Mouse (Mus musculus) liver, embryonic 14.5 days (tissue): ENCODE results near the gene Romo1. TPM values are rescaled to one million over a fixed set of nuclear protein-coding genes. Genes with fewer than 3 reads are reported as not detected.

Experiments used
- ATAC-seq: fragments of 200-750 bp; cut with Nextera tagmentation; 2 replicates; pipeline ENCODE4 v1.8.0; 2017; ENCODE audit warnings: moderate number of reproducible peaks, mild to moderate bottlenecking, moderate library complexity; ENCODE audit not compliant: insufficient read depth
- DNase-seq, 3 experiments: peaks; one replicate each; pipeline ENCODE4 v3.0.0-alpha.2; 2012 to 2013; ENCODE audit warnings: low read depth in 3 of 3, low spot score in 3 of 3
- H3K27ac ChIP-seq: fragments of 300-500 bp; sonication (generic); 2 replicates; pipeline ENCODE4 v1.5.1; 2014; ENCODE audit warnings: moderate library complexity, mild to moderate bottlenecking, control low read depth, inconsistent platforms
- H3K27me3 ChIP-seq: fragments of 300-500 bp; sonication (generic); 2 replicates; pipeline ENCODE4 v1.6.1; 2014; ENCODE audit warnings: mild to moderate bottlenecking, low read length, moderate library complexity; ENCODE audit not compliant: control insufficient read depth, insufficient read depth
- H3K36me3 ChIP-seq: fragments of 300-500 bp; sonication (generic); replicated peaks from 2 replicates; pipeline ENCODE4 v1.6.1; 2014; ENCODE audit warnings: low read depth; ENCODE audit not compliant: control insufficient read depth, insufficient read depth
- H3K4me1 ChIP-seq, 2 experiments: fragments of 200-500 bp in 1 of 2; fragments of 300-500 bp in 1 of 2; sonication (generic) in 1 of 2; replicated peaks; 2 replicates each; pipeline ENCODE4 v1.6.1; 2012 to 2014; ENCODE audit warnings: antibody characterized with exemption in 1 of 2, inconsistent platforms in 1 of 2, low read length in 1 of 2; ENCODE audit not compliant: control insufficient read depth in 2 of 2, insufficient read depth in 2 of 2
- H3K4me2 ChIP-seq: fragments of 300-500 bp; sonication (generic); 2 replicates; pipeline ENCODE4 v1.6.1; 2014; ENCODE audit warnings: low read depth, mild to moderate bottlenecking, control low read depth, moderate library complexity
- H3K4me3 ChIP-seq, 2 experiments: fragments of 200-500 bp in 1 of 2; fragments of 300-500 bp in 1 of 2; sonication (generic) in 1 of 2; 2 replicates each; pipeline ENCODE4 v1.5.1; 2012 to 2014; ENCODE audit warnings: low read depth in 2 of 2, low read length in 2 of 2, mild to moderate bottlenecking in 2 of 2, control low read depth in 1 of 2, inconsistent platforms in 1 of 2, moderate library complexity in 1 of 2; ENCODE audit not compliant: insufficient read depth in 1 of 2
- H3K9ac ChIP-seq: fragments of 300-500 bp; sonication (generic); replicated peaks from 2 replicates; pipeline ENCODE4 v1.6.1; 2014; ENCODE audit warnings: mild to moderate bottlenecking, control low read depth, moderate library complexity
- H3K9me3 ChIP-seq: fragments of 300-500 bp; sonication (generic); 2 replicates; pipeline ENCODE4 v1.6.1; 2016; ENCODE audit warnings: low read length, mixed read lengths; ENCODE audit not compliant: control insufficient read depth
- CTCF ChIP-seq: IDR thresholded peaks from 2 replicates; pipeline ENCODE4 v1.5.1; 2016; ENCODE audit warnings: antibody characterized with exemption, low read depth, control low read depth
- EP300 ChIP-seq: IDR thresholded peaks from 2 replicates; pipeline ENCODE4 v1.6.1; 2016; ENCODE audit warnings: antibody characterized with exemption, low read depth
- WGBS: fragments of 180-500 bp; shearing (Covaris S2); extraction: QIAGEN DNeasy Blood & Tissue Kit; methylation state at CpG from one replicate; pipeline ENCODE4 v1.1.7; 2014; ENCODE audit not compliant: insufficient replicate concordance; 5-methylcytosine and 5-hydroxymethylcytosine counted together
- polyA plus RNA-seq, 2 experiments: library from polyadenylated mRNA; depleted of rRNA in 1 of 2; stranded (reverse) in 1 of 2; unstranded in 1 of 2; fragments of >200 nt; fragmentation: Nextera tagmentation in 1 of 2; extraction: Ambion mirVana in 1 of 2; gene quantifications; 2 replicates each; pipeline versions ENCODE4 v1.2.1 to v1.2.3; 2012 to 2014

The Romo1 gene
- polyA plus RNA-seq, 2 experiments, result 181 to 248 TPM

- 60% methylated on average over 3 of the region's 3 CpGs for WGBS
- no peaks in the 10 kb centered on the region for H3K9me3 ChIP-seq
- peaks cover 18 to 24% of the 10 kb centered on the region in 2 experiments for H3K4me1 ChIP-seq
- H3K9ac ChIP-seq, result no peak overlapping the region
- H3K27ac ChIP-seq, result no peak overlapping the region
- TF ChIP-seq CTCF (no peak), EP300 (no peak)
- no peak overlapping the region for H3K4me3 ChIP-seq
- no peak for DNase-seq
- no peak for ATAC-seq
- no peaks in the 10 kb centered on the region for H3K36me3 ChIP-seq
- H3K27me3 ChIP-seq, result no peaks in the 10 kb centered on the region
- H3K4me2 ChIP-seq, result no peak overlapping the region
Observed at GRCm38 (mm10) chr2:156193066-156193862, 49.4 kb downstream of the Romo1 start.

- no peak for DNase-seq
- no peak overlapping the region for H3K4me2 ChIP-seq
- no peak overlapping the region for H3K9ac ChIP-seq
- ATAC-seq, result no peak
- no peak overlapping the region for H3K4me3 ChIP-seq
- TF ChIP-seq EP300, result no peak
- TF ChIP-seq CTCF, result no peak
- H3K4me1 ChIP-seq, result peaks cover 21 to 29% of the 10 kb centered on the region in 2 experiments
- no peaks in the 10 kb centered on the region for H3K36me3 ChIP-seq
- H3K27ac ChIP-seq, result no peak overlapping the region
- no peaks in the 10 kb centered on the region for H3K27me3 ChIP-seq
- no peaks in the 10 kb centered on the region for H3K9me3 ChIP-seq
Observed at GRCm38 (mm10) chr2:156194571-156194970, 50.7 kb downstream of the Romo1 start.

Other genes starting within 250 kb of the Romo1 start
- gene Uqcc1, start 213.7 kb upstream of the Romo1 start, polyA plus RNA-seq (2012; rRNA removed), result 10.5 and 17.4 TPM in 2 replicates
- 25.6 and 31.6 TPM in 2 replicates for gene Uqcc1, start 213.7 kb upstream of the Romo1 start, polyA plus RNA-seq (2014; fragmentation: Nextera tagmentation; extraction: Ambion mirVana)
- gene Gm15557, start 203.3 kb upstream of the Romo1 start, polyA plus RNA-seq (2012; rRNA removed), result not detected in 2 replicates
- not detected in 2 replicates for gene Gm15557, start 203.3 kb upstream of the Romo1 start, polyA plus RNA-seq (2014; fragmentation: Nextera tagmentation; extraction: Ambion mirVana)
- 0.02 and 0.09 TPM in 2 replicates for gene Gdf5, start 198.7 kb upstream of the Romo1 start, polyA plus RNA-seq (2012; rRNA removed)
- not detected in 2 replicates for gene Gdf5, start 198.7 kb upstream of the Romo1 start, polyA plus RNA-seq (2014; fragmentation: Nextera tagmentation; extraction: Ambion mirVana)
- 6.0 and 9.8 TPM in 2 replicates for gene Cep250, start 187.6 kb upstream of the Romo1 start, polyA plus RNA-seq (2012; rRNA removed)
- gene Cep250, start 187.6 kb upstream of the Romo1 start, polyA plus RNA-seq (2014; fragmentation: Nextera tagmentation; extraction: Ambion mirVana), result 7.4 and 9.3 TPM in 2 replicates
- gene 6430550D23Rik, start 136.1 kb upstream of the Romo1 start, polyA plus RNA-seq (2012; rRNA removed), result 1.6 and 2.1 TPM in 2 replicates
- gene 6430550D23Rik, start 136.1 kb upstream of the Romo1 start, polyA plus RNA-seq (2014; fragmentation: Nextera tagmentation; extraction: Ambion mirVana), result 0.41 and 1.9 TPM in 2 replicates
- 72.8 and 90.2 TPM in 2 replicates for gene Ergic3, start 136.0 kb upstream of the Romo1 start, polyA plus RNA-seq (2012; rRNA removed)
- gene Ergic3, start 136.0 kb upstream of the Romo1 start, polyA plus RNA-seq (2014; fragmentation: Nextera tagmentation; extraction: Ambion mirVana), result 95.7 and 98.0 TPM in 2 replicates
- 0.02 TPM in 1 of 2 replicates, not detected in the other for gene Fer1l4, start 91.1 kb upstream of the Romo1 start, polyA plus RNA-seq (2012; rRNA removed)
- gene Fer1l4, start 91.1 kb upstream of the Romo1 start, polyA plus RNA-seq (2014; fragmentation: Nextera tagmentation; extraction: Ambion mirVana), result not detected in 2 replicates
- 0.69 and 1.1 TPM in 2 replicates for gene Spag4, start 78.9 kb upstream of the Romo1 start, polyA plus RNA-seq (2012; rRNA removed)
- gene Spag4, start 78.9 kb upstream of the Romo1 start, polyA plus RNA-seq (2014; fragmentation: Nextera tagmentation; extraction: Ambion mirVana), result 0.49 and 1.2 TPM in 2 replicates
- gene Cpne1, start 32.1 kb upstream of the Romo1 start, polyA plus RNA-seq (2012; rRNA removed), result 17.9 and 21.2 TPM in 2 replicates
- gene Cpne1, start 32.1 kb upstream of the Romo1 start, polyA plus RNA-seq (2014; fragmentation: Nextera tagmentation; extraction: Ambion mirVana), result 11.5 and 14.0 TPM in 2 replicates
- gene Rbm12, start 32.1 kb upstream of the Romo1 start, polyA plus RNA-seq (2012; rRNA removed), result 1.7 and 5.0 TPM in 2 replicates
- gene Rbm12, start 32.1 kb upstream of the Romo1 start, polyA plus RNA-seq (2014; fragmentation: Nextera tagmentation; extraction: Ambion mirVana), result 9.6 and 9.8 TPM in 2 replicates
- gene Gm28036, start 16.9 kb upstream of the Romo1 start, polyA plus RNA-seq (2012; rRNA removed), result 1.9 and 3.9 TPM in 2 replicates
- gene Gm28036, start 16.9 kb upstream of the Romo1 start, polyA plus RNA-seq (2014; fragmentation: Nextera tagmentation; extraction: Ambion mirVana), result 5.1 and 5.5 TPM in 2 replicates
- gene Nfs1, start 147 bp downstream of the Romo1 start, polyA plus RNA-seq (2012; rRNA removed), result 37.3 and 40.9 TPM in 2 replicates
- 55.3 and 62.5 TPM in 2 replicates for gene Nfs1, start 147 bp downstream of the Romo1 start, polyA plus RNA-seq (2014; fragmentation: Nextera tagmentation; extraction: Ambion mirVana)
- gene Rbm39, start 36.2 kb downstream of the Romo1 start, polyA plus RNA-seq (2012; rRNA removed), result 46.5 and 69.5 TPM in 2 replicates
- gene Rbm39, start 36.2 kb downstream of the Romo1 start, polyA plus RNA-seq (2014; fragmentation: Nextera tagmentation; extraction: Ambion mirVana), result 207 and 223 TPM in 2 replicates
- 2.6 and 2.9 TPM in 2 replicates for gene Phf20, start 52.4 kb downstream of the Romo1 start, polyA plus RNA-seq (2012; rRNA removed)
- gene Phf20, start 52.4 kb downstream of the Romo1 start, polyA plus RNA-seq (2014; fragmentation: Nextera tagmentation; extraction: Ambion mirVana), result 10.1 and 12.7 TPM in 2 replicates
- 0.28 and 0.51 TPM in 2 replicates for gene Cnbd2, start 168.3 kb downstream of the Romo1 start, polyA plus RNA-seq (2012; rRNA removed)
- gene Cnbd2, start 168.3 kb downstream of the Romo1 start, polyA plus RNA-seq (2014; fragmentation: Nextera tagmentation; extraction: Ambion mirVana), result 1.5 and 1.9 TPM in 2 replicates
- gene Scand1, start 168.7 kb downstream of the Romo1 start, polyA plus RNA-seq (2012; rRNA removed), result 36.1 and 46.7 TPM in 2 replicates
- gene Scand1, start 168.7 kb downstream of the Romo1 start, polyA plus RNA-seq (2014; fragmentation: Nextera tagmentation; extraction: Ambion mirVana), result 28.1 and 32.9 TPM in 2 replicates